Mouse (Mus musculus): ENCODE measurements around the gene Myh3. TPM values are rescaled to one million over a fixed set of nuclear protein-coding genes. Genes with fewer than 3 reads are reported as not detected.

Gene Myh3
- polyA plus RNA-seq, 1 experiment from 2014 or later: 0.06 TPM

- H3K4me3 ChIP-seq (ENCODE audit: low read depth, low read length): no peak overlapping the region
- 81% methylated on average over 10 of the region's 10 CpGs for WGBS (ENCODE audit: insufficient replicate concordance)
- no peak for DNase-seq
- H3K27ac ChIP-seq (ENCODE audit: low read depth): no peak overlapping the region
- no peak overlapping the region for H3K9ac ChIP-seq (replicated peaks)
- H3K4me1 ChIP-seq (ENCODE audit: insufficient read depth): no peaks in the 10 kb centered on the region
- no peak for ATAC-seq
- H3K36me3 ChIP-seq (replicated peaks; ENCODE audit: insufficient read depth, low read length): no peaks in the 10 kb centered on the region
- TF ChIP-seq CTCF (IDR thresholded peaks at IDR 0.05; ENCODE audit: low read depth) (no peak), EP300 (IDR thresholded peaks at IDR 0.05; ENCODE audit: low read depth) (no peak)
- H3K4me2 ChIP-seq (ENCODE audit: low read depth, low read length): no peak overlapping the region
- H3K27me3 ChIP-seq (ENCODE audit: insufficient read depth, low read length): peaks cover 4% of the 10 kb centered on the region; the same call in 1 of the 2 replicates
- H3K9me3 ChIP-seq (ENCODE audit: low read length): no peaks in the 10 kb centered on the region
These were observed 19.6 kb downstream of the Myh3 start for GRCm38 (mm10) chr11:67097709-67098108.

GRCm38 (mm10) chr11:67098427-67098826, 20.3 kb downstream of the Myh3 start:
- Histone ChIP-seq H3K4me2 (ENCODE audit: low read depth, low read length) (no peak overlapping the region), H3K9ac (replicated peaks) (no peak overlapping the region), H3K4me3 (ENCODE audit: low read depth, low read length) (no peak overlapping the region), H3K27me3 (ENCODE audit: insufficient read depth, low read length) (peaks cover 4% of the 10 kb centered on the region; the same call in 1 of the 2 replicates), H3K9me3 (ENCODE audit: low read length) (no peaks in the 10 kb centered on the region), H3K36me3 (replicated peaks; ENCODE audit: insufficient read depth, low read length) (no peaks in the 10 kb centered on the region), H3K27ac (ENCODE audit: low read depth) (no peak overlapping the region), H3K4me1 (ENCODE audit: insufficient read depth) (no peaks in the 10 kb centered on the region)
- ATAC-seq (no peak), DNase-seq (no peak)
- WGBS (ENCODE audit: insufficient replicate concordance): 74% methylated on average over 11 of the region's 11 CpGs
- TF ChIP-seq CTCF (IDR thresholded peaks at IDR 0.05; ENCODE audit: low read depth): no peak
- TF ChIP-seq EP300 (IDR thresholded peaks at IDR 0.05; ENCODE audit: low read depth): no peak

GRCm38 (mm10) chr11:67099241-67099640, 21.1 kb downstream of the Myh3 start:
- ATAC-seq: no peak
- Histone ChIP-seq H3K4me1 (ENCODE audit: insufficient read depth) (no peaks in the 10 kb centered on the region), H3K4me2 (ENCODE audit: low read depth, low read length) (no peak overlapping the region), H3K36me3 (replicated peaks; ENCODE audit: insufficient read depth, low read length) (no peaks in the 10 kb centered on the region), H3K27ac (ENCODE audit: low read depth) (no peak overlapping the region), H3K27me3 (ENCODE audit: insufficient read depth, low read length) (no peaks in the 10 kb centered on the region), H3K9me3 (ENCODE audit: low read length) (no peaks in the 10 kb centered on the region), H3K4me3 (ENCODE audit: low read depth, low read length) (no peak overlapping the region), H3K9ac (replicated peaks) (no peak overlapping the region)
- no peak for DNase-seq
- WGBS (ENCODE audit: insufficient replicate concordance): 87% methylated on average over 16 of the region's 16 CpGs
- TF ChIP-seq EP300 (IDR thresholded peaks at IDR 0.05; ENCODE audit: low read depth) (no peak), CTCF (IDR thresholded peaks at IDR 0.05; ENCODE audit: low read depth) (no peak)

- DNase-seq (no peak), ATAC-seq (no peak)
- TF ChIP-seq EP300 (IDR thresholded peaks at IDR 0.05; ENCODE audit: low read depth) (no peak), CTCF (IDR thresholded peaks at IDR 0.05; ENCODE audit: low read depth) (peak; percentile 60)
- Histone ChIP-seq H3K9ac (replicated peaks) (no peak overlapping the region), H3K27ac (ENCODE audit: low read depth) (no peak overlapping the region), H3K27me3 (ENCODE audit: insufficient read depth, low read length) (0 out of 2 replicates have a peak, but pooled peaks cover 2% of the 10 kb centered on the region), H3K4me2 (ENCODE audit: low read depth, low read length) (no peak overlapping the region), H3K9me3 (ENCODE audit: low read length) (no peaks in the 10 kb centered on the region), H3K4me1 (ENCODE audit: insufficient read depth) (no peaks in the 10 kb centered on the region), H3K36me3 (replicated peaks; ENCODE audit: insufficient read depth, low read length) (no peaks in the 10 kb centered on the region), H3K4me3 (ENCODE audit: low read depth, low read length) (no peak overlapping the region)
- 28% methylated on average over 6 of the region's 6 CpGs for WGBS (ENCODE audit: insufficient replicate concordance)
These were observed 22.1 kb downstream of the Myh3 start for GRCm38 (mm10) chr11:67100169-67100568.

GRCm38 (mm10) chr11:67101713-67102112, 23.6 kb downstream of the Myh3 start:
- no peak overlapping the region for H3K9ac ChIP-seq (replicated peaks)
- peak; percentile 38 for DNase-seq
- peak; percentile 73 for TF ChIP-seq CTCF (IDR thresholded peaks at IDR 0.05; ENCODE audit: low read depth)
- TF ChIP-seq EP300 (IDR thresholded peaks at IDR 0.05; ENCODE audit: low read depth): no peak
- no peak overlapping the region for H3K27ac ChIP-seq (ENCODE audit: low read depth)
- H3K4me3 ChIP-seq (ENCODE audit: low read depth, low read length): no peak overlapping the region
- no peak for ATAC-seq
- no peak overlapping the region for H3K4me2 ChIP-seq (ENCODE audit: low read depth, low read length)
- 27% methylated on average over 8 of the region's 8 CpGs for WGBS (ENCODE audit: insufficient replicate concordance)
- no peaks in the 10 kb centered on the region for H3K4me1 ChIP-seq (ENCODE audit: insufficient read depth)
- H3K36me3 ChIP-seq (replicated peaks; ENCODE audit: insufficient read depth, low read length): no peaks in the 10 kb centered on the region
- no peaks in the 10 kb centered on the region for H3K9me3 ChIP-seq (ENCODE audit: low read length)
- 0 out of 2 replicates have a peak, but pooled peaks cover 2% of the 10 kb centered on the region for H3K27me3 ChIP-seq (ENCODE audit: insufficient read depth, low read length)

GRCm38 (mm10) chr11:67103256-67103655, 25.2 kb downstream of the Myh3 start:
- H3K4me1 ChIP-seq (ENCODE audit: insufficient read depth): no peaks in the 10 kb centered on the region
- no peaks in the 10 kb centered on the region for H3K9me3 ChIP-seq (ENCODE audit: low read length)
- no peak overlapping the region for H3K27ac ChIP-seq (ENCODE audit: low read depth)
- TF ChIP-seq EP300 (IDR thresholded peaks at IDR 0.05; ENCODE audit: low read depth) (no peak), CTCF (IDR thresholded peaks at IDR 0.05; ENCODE audit: low read depth) (no peak)
- DNase-seq (no peak), ATAC-seq (no peak)
- H3K4me3 ChIP-seq (ENCODE audit: low read depth, low read length): no peak overlapping the region
- no peak overlapping the region for H3K4me2 ChIP-seq (ENCODE audit: low read depth, low read length)
- 65% methylated on average over 9 of the region's 9 CpGs for WGBS (ENCODE audit: insufficient replicate concordance)
- H3K9ac ChIP-seq (replicated peaks): no peak overlapping the region
- H3K36me3 ChIP-seq (replicated peaks; ENCODE audit: insufficient read depth, low read length): no peaks in the 10 kb centered on the region
- H3K27me3 ChIP-seq (ENCODE audit: insufficient read depth, low read length): 0 out of 2 replicates have a peak, but pooled peaks cover 2% of the 10 kb centered on the region

- no peaks in the 10 kb centered on the region for H3K36me3 ChIP-seq (replicated peaks; ENCODE audit: insufficient read depth, low read length)
- H3K4me2 ChIP-seq (ENCODE audit: low read depth, low read length): no peak overlapping the region
- WGBS (ENCODE audit: insufficient replicate concordance): 48% methylated on average over 1 of the region's 1 CpGs
- no peak overlapping the region for H3K4me3 ChIP-seq (ENCODE audit: low read depth, low read length)
- no peak overlapping the region for H3K27ac ChIP-seq (ENCODE audit: low read depth)
- no peaks in the 10 kb centered on the region for H3K9me3 ChIP-seq (ENCODE audit: low read length)
- no peaks in the 10 kb centered on the region for H3K4me1 ChIP-seq (ENCODE audit: insufficient read depth)
- H3K9ac ChIP-seq (replicated peaks): no peak overlapping the region
- DNase-seq: no peak
- no peak for ATAC-seq
- TF ChIP-seq CTCF (IDR thresholded peaks at IDR 0.05; ENCODE audit: low read depth) (no peak), EP300 (IDR thresholded peaks at IDR 0.05; ENCODE audit: low read depth) (no peak)
- 0 out of 2 replicates have a peak, but pooled peaks cover 2% of the 10 kb centered on the region for H3K27me3 ChIP-seq (ENCODE audit: insufficient read depth, low read length)
These were observed 26.1 kb downstream of the Myh3 start for GRCm38 (mm10) chr11:67104242-67104641.
